Mouse (Mus musculus): ENCODE data around the gene Urb1.

DNA sequence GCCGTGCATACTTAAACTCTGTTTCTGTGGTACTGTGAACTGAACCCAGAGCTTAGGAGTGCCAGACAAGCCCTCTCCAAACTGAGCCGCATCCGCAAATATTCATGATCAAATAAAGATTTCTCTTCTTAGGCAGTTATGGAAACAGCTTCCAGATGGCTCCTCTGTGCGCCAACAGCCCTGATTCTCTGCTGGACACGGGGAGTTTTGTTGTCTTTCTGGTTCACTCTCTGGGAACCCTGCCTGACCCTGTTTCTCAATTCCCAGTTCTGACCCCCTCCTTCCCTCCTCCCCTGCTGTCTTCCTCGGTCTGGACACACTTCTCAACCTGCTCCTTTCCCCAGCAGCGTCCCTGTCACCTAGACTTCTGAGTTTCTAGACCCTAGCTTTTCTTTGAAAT, 12.8 kb upstream of the Urb1 start:
- no peak for TF ChIP-seq CTCF (IDR thresholded peaks at IDR 0.05)
- no peak for TF ChIP-seq POLR2A (IDR thresholded peaks at IDR 0.05; ENCODE audit: insufficient read depth, low read depth, low read length)
